Mouse (Mus musculus) liver, embryonic 13.5 days (tissue): ENCODE measurements around the gene Rbbp4. TPM values are rescaled to one million over a fixed set of nuclear protein-coding genes. Genes with fewer than 3 reads are reported as not detected.
"Not testable (repeated sequence)": the region's sequence is repeated elsewhere in the genome, so short reads cannot be mapped to it uniquely, and the experiment has no call there.

Source experiments
- ATAC-seq: fragments of 200-750 bp; cut with Nextera tagmentation; 2 replicates; pipeline ENCODE4 v1.8.0; 2017; ENCODE audit warnings: low read depth, mild to moderate bottlenecking, moderate number of reproducible peaks, moderate library complexity
- DNase-seq: peaks from one replicate; pipeline ENCODE4 v3.0.0; 2022
- H3K27ac ChIP-seq: fragments of 300-500 bp; sonication (generic); 2 replicates; pipeline ENCODE4 v1.5.1; 2015; ENCODE audit warnings: moderate library complexity, mild to moderate bottlenecking, inconsistent platforms
- H3K27me3 ChIP-seq: fragments of 300-500 bp; sonication (generic); 2 replicates; pipeline ENCODE4 v1.6.1; 2015; ENCODE audit warnings: mild to moderate bottlenecking, inconsistent platforms
- H3K36me3 ChIP-seq: fragments of 300-500 bp; sonication (generic); 2 replicates; pipeline ENCODE4 v1.6.1; 2015; ENCODE audit warnings: mild to moderate bottlenecking, inconsistent platforms
- H3K4me1 ChIP-seq: fragments of 300-500 bp; sonication (generic); replicated peaks from 2 replicates; pipeline ENCODE4 v1.6.1; 2015; ENCODE audit warnings: inconsistent platforms
- H3K4me2 ChIP-seq: fragments of 300-500 bp; sonication (generic); 2 replicates; pipeline ENCODE4 v1.6.1; 2015; ENCODE audit warnings: inconsistent platforms, mild to moderate bottlenecking, moderate library complexity
- H3K4me3 ChIP-seq: fragments of 300-500 bp; sonication (generic); replicated peaks from 2 replicates; pipeline ENCODE4 v1.5.1; 2015; ENCODE audit warnings: mild to moderate bottlenecking, inconsistent platforms
- H3K9ac ChIP-seq: fragments of 300-500 bp; sonication (generic); 2 replicates; pipeline ENCODE4 v1.6.1; 2015; ENCODE audit warnings: mild to moderate bottlenecking, inconsistent platforms
- H3K9me3 ChIP-seq: fragments of 300-500 bp; sonication (generic); replicated peaks from 2 replicates; pipeline ENCODE4 v1.6.1; 2016; ENCODE audit warnings: inconsistent platforms
- WGBS: fragments of 180-500 bp; shearing (Covaris S2); methylation state at CpG from one replicate; pipeline ENCODE4 v1.1.7; 2015; ENCODE audit not compliant: insufficient replicate concordance; 5-methylcytosine and 5-hydroxymethylcytosine counted together
- polyA plus RNA-seq: library from polyadenylated mRNA; unstranded; fragments of >200 nt; fragmentation: Nextera tagmentation; extraction: Ambion mirVana; gene quantifications from 2 replicates; pipeline ENCODE4 v1.2.1, GENCODE M21; 2015

Gene Rbbp4
- polyA plus RNA-seq, 1 experiment from 2014 or later = 290 TPM

GRCm38 (mm10) chr4:129374219-129374755 is 39.1 kb upstream of the Rbbp4 start:
- Histone ChIP-seq H3K4me3 (no peak overlapping the region), H3K36me3 (no peaks in the 10 kb centered on the region), H3K4me1 (peaks cover 52% of the 10 kb centered on the region), H3K27me3 (peaks cover 36% of the 10 kb centered on the region), H3K9ac (no peak overlapping the region), H3K27ac (no peak overlapping the region), H3K9me3 (no peaks in the 10 kb centered on the region), H3K4me2 (no peak overlapping the region)
- ATAC-seq (no peak), DNase-seq (no peak)
- WGBS = 48% methylated on average over 11 of the region's 11 CpGs

- WGBS = 46% methylated on average over 8 of the region's 8 CpGs
- H3K27ac ChIP-seq = peak overlapping the region; percentile 39
- ATAC-seq = no peak
These were observed 38.2 kb upstream of the Rbbp4 start for GRCm38 (mm10) chr4:129373202-129373976.

GRCm38 (mm10) chr4:129371391-129371790 is 36.2 kb upstream of the Rbbp4 start:
- H3K27me3 ChIP-seq = peaks cover 9% of the 10 kb centered on the region
- ATAC-seq = no peak
- no peak overlapping the region for H3K4me3 ChIP-seq
- WGBS = 76% methylated on average over 3 of the region's 3 CpGs
- no peak overlapping the region for H3K27ac ChIP-seq
- H3K9me3 ChIP-seq = no peaks in the 10 kb centered on the region
- H3K4me2 ChIP-seq = no peak overlapping the region
- H3K4me1 ChIP-seq = peaks cover 37% of the 10 kb centered on the region
- no peaks in the 10 kb centered on the region for H3K36me3 ChIP-seq
- no peak for DNase-seq
- no peak overlapping the region for H3K9ac ChIP-seq

More at GRCm38 (mm10) chr4:129373202-129373976, 38.2 kb upstream of the Rbbp4 start:
- H3K9ac ChIP-seq = no peak overlapping the region
- H3K4me1 ChIP-seq = peaks cover 52% of the 10 kb centered on the region
- H3K27me3 ChIP-seq = peaks cover 29% of the 10 kb centered on the region
- H3K9me3 ChIP-seq = no peaks in the 10 kb centered on the region
- no peak for DNase-seq
- H3K4me2 ChIP-seq = no peak overlapping the region
- H3K4me3 ChIP-seq = no peak overlapping the region
- no peaks in the 10 kb centered on the region for H3K36me3 ChIP-seq

GRCm38 (mm10) chr4:129365224-129365623 is 30.1 kb upstream of the Rbbp4 start:
- Histone ChIP-seq H3K36me3 (no peaks in the 10 kb centered on the region; the same call in 1 of the 2 replicates), H3K4me1 (peaks cover 13% of the 10 kb centered on the region), H3K4me2 (peak overlapping the region; percentile 13; the same call in 1 of the 2 replicates), H3K9me3 (no peaks in the 10 kb centered on the region), H3K27me3 (no peaks in the 10 kb centered on the region), H3K4me3 (0 out of 2 replicates have a peak overlapping the region, but pooled peaks have one; percentile 6), H3K9ac (peak overlapping the region; percentile 8; the same call in 1 of the 2 replicates), H3K27ac (no peak overlapping the region)
- DNase-seq (no peak), ATAC-seq (no peak)
- WGBS = 60% methylated on average over 5 of the region's 5 CpGs

- DNase-seq = no peak
These were observed 29.2 kb upstream of the Rbbp4 start for GRCm38 (mm10) chr4:129364379-129364778.

GRCm38 (mm10) chr4:129363463-129363862 is 28.3 kb upstream of the Rbbp4 start:
- Histone ChIP-seq H3K9ac (no peak overlapping the region), H3K36me3 (no peaks in the 10 kb centered on the region; the same call in 1 of the 2 replicates), H3K4me2 (no peak overlapping the region), H3K4me1 (peaks cover 13% of the 10 kb centered on the region), H3K9me3 (no peaks in the 10 kb centered on the region), H3K27ac (no peak overlapping the region), H3K4me3 (no peak overlapping the region), H3K27me3 (no peaks in the 10 kb centered on the region)
- DNase-seq (no peak), ATAC-seq (no peak)
- 83% methylated on average over 9 of the region's 9 CpGs for WGBS

More at GRCm38 (mm10) chr4:129364379-129364778, 29.2 kb upstream of the Rbbp4 start:
- Histone ChIP-seq H3K4me3 (no peak overlapping the region), H3K9me3 (no peaks in the 10 kb centered on the region), H3K4me1 (peaks cover 13% of the 10 kb centered on the region), H3K27ac (no peak overlapping the region), H3K27me3 (no peaks in the 10 kb centered on the region), H3K36me3 (no peaks in the 10 kb centered on the region; the same call in 1 of the 2 replicates), H3K9ac (no peak overlapping the region), H3K4me2 (no peak overlapping the region)
- 69% methylated on average over 3 of the region's 3 CpGs for WGBS
- no peak for ATAC-seq

GRCm38 (mm10) chr4:129362771-129363170 is 27.6 kb upstream of the Rbbp4 start:
- DNase-seq (no peak), ATAC-seq (no peak)
- Histone ChIP-seq H3K27ac (no peak overlapping the region), H3K4me2 (no peak overlapping the region), H3K9ac (no peak overlapping the region), H3K4me1 (peaks cover 13% of the 10 kb centered on the region), H3K9me3 (no peaks in the 10 kb centered on the region), H3K27me3 (no peaks in the 10 kb centered on the region), H3K36me3 (no peaks in the 10 kb centered on the region; the same call in 1 of the 2 replicates), H3K4me3 (no peak overlapping the region)
- WGBS = 77% methylated on average over 5 of the region's 5 CpGs

- peaks cover 13% of the 10 kb centered on the region for H3K4me1 ChIP-seq
- H3K36me3 ChIP-seq, H3K9me3 ChIP-seq, H3K27ac ChIP-seq, ATAC-seq, H3K9ac ChIP-seq, DNase-seq, H3K4me2 ChIP-seq, H3K27me3 ChIP-seq, H3K4me3 ChIP-seq: not testable (repeated sequence)
- WGBS = 55% methylated on average over 3 of the region's 3 CpGs
These were observed 27.1 kb upstream of the Rbbp4 start for GRCm38 (mm10) chr4:129362238-129362637.

GRCm38 (mm10) chr4:129357613-129358163 is 22.5 kb upstream of the Rbbp4 start:
- Histone ChIP-seq H3K36me3 (peaks cover 13% of the 10 kb centered on the region; the same call in 1 of the 2 replicates), H3K4me3 (no peak overlapping the region), H3K9me3 (no peaks in the 10 kb centered on the region), H3K4me1 (peaks cover 12% of the 10 kb centered on the region), H3K27ac (no peak overlapping the region), H3K4me2 (no peak overlapping the region), H3K9ac (no peak overlapping the region), H3K27me3 (no peaks in the 10 kb centered on the region)
- no peak for DNase-seq
- ATAC-seq = no peak
- 76% methylated on average over 15 of the region's 15 CpGs for WGBS

GRCm38 (mm10) chr4:129354236-129354635 is 19.1 kb upstream of the Rbbp4 start:
- 64% methylated on average over 15 of the region's 15 CpGs for WGBS
- Histone ChIP-seq H3K4me1 (peaks cover 8% of the 10 kb centered on the region), H3K27me3 (no peaks in the 10 kb centered on the region), H3K36me3 (peaks cover 13% of the 10 kb centered on the region; the same call in 1 of the 2 replicates), H3K27ac (no peak overlapping the region), H3K4me2 (no peak overlapping the region), H3K4me3 (no peak overlapping the region), H3K9ac (no peak overlapping the region), H3K9me3 (no peaks in the 10 kb centered on the region)
- DNase-seq (no peak), ATAC-seq (no peak)

- WGBS = 85% methylated on average over 12 of the region's 12 CpGs
- ATAC-seq = no peak
- DNase-seq = no peak
- no peak overlapping the region for H3K4me3 ChIP-seq
- no peaks in the 10 kb centered on the region for H3K9me3 ChIP-seq
- H3K27me3 ChIP-seq = no peaks in the 10 kb centered on the region
- H3K4me2 ChIP-seq = no peak overlapping the region
- peaks cover 8% of the 10 kb centered on the region for H3K4me1 ChIP-seq
- no peak overlapping the region for H3K27ac ChIP-seq
- peaks cover 13% of the 10 kb centered on the region; the same call in 1 of the 2 replicates for H3K36me3 ChIP-seq
- H3K9ac ChIP-seq = no peak overlapping the region
These were observed 18.0 kb upstream of the Rbbp4 start for GRCm38 (mm10) chr4:129353176-129353575.
